Comparison of ENCODE assay signal across 10 mouse cellular contexts in the genomic region with DNA sequence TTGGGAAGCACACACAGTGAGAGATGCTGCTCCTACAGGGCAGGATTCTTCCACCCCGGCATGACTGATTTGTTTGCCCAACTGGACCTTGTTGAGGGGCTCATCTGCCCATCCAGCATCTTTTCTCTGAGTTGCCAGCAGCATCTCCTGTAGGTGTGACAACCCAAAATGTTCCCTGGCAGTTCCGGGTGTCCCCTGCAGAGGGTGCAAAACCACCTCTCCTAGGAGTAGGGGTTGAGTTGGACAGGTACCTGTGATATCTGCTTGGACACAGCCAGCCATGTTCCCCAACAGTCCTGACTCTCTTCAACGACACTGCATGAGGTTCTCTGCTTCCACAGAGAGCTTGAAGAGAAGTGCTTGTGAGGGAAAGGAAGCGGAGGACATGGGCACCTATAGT. TPM values are rescaled to one million over a fixed set of nuclear protein-coding genes. Genes with fewer than 3 reads are reported as not detected.
A peak's percentile ranks its signal among the peaks of the same experiment; 100 is the strongest.
DNase-seq lines count a peak whose midpoint lies in the region; ATAC-seq and TF ChIP-seq lines count a peak whose summit lies in the region.
"Had no signal": no experiment of that assay in that cellular context is flagged by ENCODE, and none has a peak within 500 bp of the region (broad histone marks: within the 10 kb centered on the region; RNA-seq: fewer than 3 reads in every experiment).

No protein-coding gene starts in this region.

- DNase-seq in kidney, adult 18-20 months = peak; percentile 40
- no peak for DNase-seq in kidney, adult 11 months
- peak; percentile 39 for DNase-seq in ES-E14 (ENCODE audit: low read depth, low spot score)
- peak; percentile 38 for DNase-seq in induced T-regulatory cell, adult 2 months (ENCODE audit: low read depth)
- peak; percentile 11 for DNase-seq in spleen, adult 12 weeks (ENCODE audit: low spot score)
- DNase-seq in gastrocnemius, postnatal 36 days = no peak

- no peak overlapping the region for H3K4me2 ChIP-seq in hindbrain, embryonic 12.5 days (replicated peaks)
- no peak overlapping the region for H3K4me2 ChIP-seq in forebrain, embryonic 12.5 days
- H3K4me2 ChIP-seq: limb, embryonic 13.5 days had no signal

- H3K9ac ChIP-seq in ES-E14 (ENCODE audit: insufficient read depth, low read depth, low read length, poor library complexity, severe bottlenecking) = no peak overlapping the region
- no peak overlapping the region for H3K9ac ChIP-seq in hindbrain, embryonic 12.5 days
- no peak overlapping the region for H3K9ac ChIP-seq in forebrain, embryonic 12.5 days
- H3K9ac ChIP-seq: limb, embryonic 13.5 days had no signal

- H3K27ac ChIP-seq in ES-E14 (ENCODE audit: insufficient read depth, low read depth, low read length, poor library complexity, severe bottlenecking) = no peak overlapping the region
- H3K27ac ChIP-seq in hindbrain, embryonic 12.5 days = no peak overlapping the region
- H3K27ac ChIP-seq in forebrain, embryonic 12.5 days = no peak overlapping the region
- H3K27ac ChIP-seq: limb, embryonic 13.5 days had no signal

- H3K27me3 ChIP-seq in hindbrain, embryonic 12.5 days = no peaks in the 10 kb centered on the region
- H3K27me3 ChIP-seq in forebrain, embryonic 12.5 days = no peaks in the 10 kb centered on the region
- H3K27me3 ChIP-seq: limb, embryonic 13.5 days had no signal

- in situ Hi-C loops in ES-E14 (cut with MboI; ENCODE audit: low sequenced_read_pairs in 2 of 2, unreplicated experiment in 2 of 2) = no loop called here

- H3K36me3 ChIP-seq in ES-E14 (ENCODE audit: control insufficient read depth, insufficient read depth, low read length, poor library complexity, severe bottlenecking) = no peaks in the 10 kb centered on the region
- H3K36me3 ChIP-seq in hindbrain, embryonic 12.5 days = peaks cover 15% of the 10 kb centered on the region
- peaks cover 18% of the 10 kb centered on the region for H3K36me3 ChIP-seq in forebrain, embryonic 12.5 days (replicated peaks)

- WGBS in hindbrain, embryonic 12.5 days = 89% methylated on average over 4 of the region's 4 CpGs
- WGBS in forebrain, embryonic 12.5 days = 94% methylated on average over 4 of the region's 4 CpGs

- intact Hi-C loops in gastrocnemius, postnatal 36 days (cut with DNase I) = no loop called here

- ATAC-seq in hindbrain, embryonic 12.5 days (ENCODE audit: low FRiP score) = no peak
- no peak for ATAC-seq in forebrain, embryonic 12.5 days (ENCODE audit: low FRiP score)

- no peak overlapping the region for H3K4me3 ChIP-seq in ES-E14 (ENCODE audit: insufficient read depth in 1 of 2, low read depth in 1 of 2, low read length in 2 of 2, poor library complexity in 1 of 2, severe bottlenecking in 1 of 2)
- no peak overlapping the region for H3K4me3 ChIP-seq in hindbrain, embryonic 12.5 days
- no peak overlapping the region for H3K4me3 ChIP-seq in forebrain, embryonic 12.5 days (replicated peaks)
- H3K4me3 ChIP-seq: limb, embryonic 13.5 days had no signal

- H3K9me3 ChIP-seq in ES-E14 (ENCODE audit: control insufficient read depth, insufficient read depth, low read depth, low read length) = no peaks in the 10 kb centered on the region
- no peaks in the 10 kb centered on the region for H3K9me3 ChIP-seq in hindbrain, embryonic 12.5 days (replicated peaks)
- H3K9me3 ChIP-seq in forebrain, embryonic 12.5 days = no peaks in the 10 kb centered on the region
- H3K9me3 ChIP-seq: limb, embryonic 13.5 days had no signal

- H3K4me1 ChIP-seq in ES-E14 (ENCODE audit: control insufficient read depth in 2 of 2, insufficient read depth in 2 of 2, low read length in 2 of 2, poor library complexity in 1 of 2) = no peaks in the 10 kb centered on the region
- peaks cover 5% of the 10 kb centered on the region for H3K4me1 ChIP-seq in hindbrain, embryonic 12.5 days
- H3K4me1 ChIP-seq in forebrain, embryonic 12.5 days = peaks cover 5% of the 10 kb centered on the region

TF ChIP-seq in ES-E14, 5 proteins besides CTCF, POLR2A, EP300 and RAD21:
- no peak for TF ChIP-seq HCFC1 (IDR thresholded peaks at IDR 0.05; ENCODE audit: borderline replicate concordance, insufficient read depth, low read length)
- TF ChIP-seq ZC3H11A (IDR thresholded peaks at IDR 0.05; ENCODE audit: borderline replicate concordance, low read depth, low read length) = no peak
- TF ChIP-seq MAFK (IDR thresholded peaks at IDR 0.05; ENCODE audit: insufficient read depth, low read depth, low read length) = no peak
- TF ChIP-seq ZNF384 (IDR thresholded peaks at IDR 0.05; ENCODE audit: low read depth, low read length) = no peak
- TF ChIP-seq CHD2 (IDR thresholded peaks at IDR 0.05; ENCODE audit: low read depth, low read length) = no peak

RNA-seq across cellular contexts. Expression of gene Gpr161, which starts 5.8 kb away (rescaled TPM):
- total RNA-seq in ES-E14 (2012; rRNA removed) = 3.3 and 4.5 TPM in 2 replicates
- 3.0 and 3.6 TPM in 2 replicates for polyA plus RNA-seq in hindbrain, embryonic 12.5 days (2016; fragmentation: Nextera tagmentation; extraction: Ambion mirVana)
- polyA plus RNA-seq in forebrain, embryonic 12.5 days (2016; fragmentation: Nextera tagmentation; extraction: Ambion mirVana) = 3.4 and 3.7 TPM in 2 replicates
- 1 to 10 TPM in 1 of 2 experiments, under 1 TPM in 1; 0.69 to 1.4 TPM for total RNA-seq in gastrocnemius, postnatal 36 days (2021)
- total RNA-seq: neutrophil, adult 5-6 weeks had no signal

RNA-seq across cellular contexts. Expression of gene Tiprl, which starts 53.0 kb away (rescaled TPM):
- total RNA-seq in ES-E14 (2012; rRNA removed) = 27.4 and 40.2 TPM in 2 replicates
- polyA plus RNA-seq in hindbrain, embryonic 12.5 days (2016; fragmentation: Nextera tagmentation; extraction: Ambion mirVana) = 110 and 116 TPM in 2 replicates
- 106 and 107 TPM in 2 replicates for polyA plus RNA-seq in forebrain, embryonic 12.5 days (2016; fragmentation: Nextera tagmentation; extraction: Ambion mirVana)
- total RNA-seq in gastrocnemius, postnatal 36 days (2021) = 10 to 100 TPM; 13.9 to 19.4 TPM

Comparison
In these comparisons a context has a peak if more than half of its experiments do, and no peak if none do; other contexts are left out.
1. DNase-seq: peak in kidney, adult 18-20 months (single experiment), ES-E14 (single experiment), induced T-regulatory cell, adult 2 months (single experiment) and spleen, adult 12 weeks (single experiment); none in kidney, adult 11 months (single experiment) and gastrocnemius, postnatal 36 days (0 of 2).